Comparison of ENCODE assay signal across 8 mouse cellular contexts in the genomic region with DNA sequence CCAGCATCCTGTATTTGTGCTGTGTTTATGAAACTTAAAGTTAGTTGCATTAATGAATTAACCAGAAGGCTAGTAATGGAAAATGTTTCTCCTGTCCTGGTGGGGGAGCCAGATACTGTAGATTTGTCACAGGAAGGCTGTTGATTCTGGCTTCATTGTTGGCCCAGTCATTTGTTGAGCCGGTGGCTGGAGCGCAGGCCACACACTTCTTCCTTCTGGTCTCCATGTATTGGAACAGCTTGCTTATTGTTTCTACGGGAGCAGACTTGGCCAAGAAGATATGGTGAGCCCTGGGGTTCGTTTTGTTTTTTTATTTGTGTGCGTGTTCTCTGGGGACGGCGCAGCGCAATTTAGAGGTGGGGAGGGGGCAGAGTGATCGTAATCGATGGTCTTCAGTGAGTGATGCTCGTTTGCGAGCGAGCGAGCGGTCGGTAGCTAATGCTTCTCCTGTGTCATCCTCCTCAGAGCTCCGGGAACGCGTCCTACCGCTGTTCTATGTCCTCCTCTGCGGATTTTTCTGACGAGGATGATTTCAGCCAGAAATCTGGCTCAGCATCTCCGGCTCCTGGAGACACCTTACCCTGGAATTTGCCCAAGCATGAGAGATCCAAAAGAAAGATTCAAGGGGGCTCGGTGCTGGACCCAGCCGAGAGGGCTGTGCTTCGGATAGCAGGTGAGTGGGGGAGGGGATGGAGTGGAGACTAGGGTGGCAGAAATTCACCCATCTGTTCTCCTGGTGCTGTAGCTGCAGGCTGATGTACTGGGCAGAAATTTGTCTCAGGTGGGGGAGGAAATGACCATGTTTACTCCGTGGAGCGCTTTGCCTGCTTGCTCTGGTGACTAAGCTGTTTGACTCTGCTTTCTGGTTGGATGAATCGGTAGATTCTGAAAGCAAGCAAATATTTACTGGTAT.
DNase-seq lines count a peak whose midpoint lies in the region; ATAC-seq and TF ChIP-seq lines count a peak whose summit lies in the region.

No protein-coding gene starts in this region.

- H3K9ac ChIP-seq in hindbrain, embryonic 13.5 days, result peak overlapping the region; percentile 79
- no peak overlapping the region; the same call in 1 of the 2 replicates for H3K9ac ChIP-seq in lung, postnatal 0 days (replicated peaks; ENCODE audit: low read depth)

- no peaks in the 10 kb centered on the region for H3K9me3 ChIP-seq in hindbrain, embryonic 13.5 days
- H3K9me3 ChIP-seq in lung, postnatal 0 days (ENCODE audit: low read length), result no peaks in the 10 kb centered on the region

- WGBS in hindbrain, embryonic 13.5 days, result under 1% methylated on average over 29 of the region's 29 CpGs
- WGBS in lung, postnatal 0 days, result under 1% methylated on average over 29 of the region's 29 CpGs

- peaks cover 53% of the 10 kb centered on the region for H3K4me1 ChIP-seq in hindbrain, embryonic 13.5 days (replicated peaks)
- H3K4me1 ChIP-seq in lung, postnatal 0 days (ENCODE audit: insufficient read depth, low read depth, low read length), result peaks cover 12% of the 10 kb centered on the region

- H3K4me2 ChIP-seq in hindbrain, embryonic 13.5 days, result peak overlapping the region; percentile 66
- peak overlapping the region; percentile 63 for H3K4me2 ChIP-seq in lung, postnatal 0 days (replicated peaks; ENCODE audit: low read depth, low read length)

- peak; percentile 78 for TF ChIP-seq CTCF in lung, postnatal 0 days (IDR thresholded peaks at IDR 0.05)

- peak; percentile 75 for ATAC-seq in hindbrain, embryonic 13.5 days (ENCODE audit: low FRiP score)
- peak; percentile 87 for ATAC-seq in lung, postnatal 0 days

- DNase-seq in R1 (ENCODE audit: low read depth, low spot score), result peak; percentile 82
- DNase-seq in cerebellum, adult 9-11 months, result peak; percentile 87
- DNase-seq in frontal cortex, postnatal 14 days (ENCODE audit: low spot score in 2 of 2), result peak; percentile 34 to 55
- peak; percentile 64 to 79 for DNase-seq in layer of hippocampus, postnatal 10 days (ENCODE audit: low spot score in 2 of 2)
- peak; percentile 86 for DNase-seq in lung, postnatal 0 days (ENCODE audit: low spot score)
- DNase-seq in ovary, postnatal 14 days (ENCODE audit: low spot score), result peak; percentile 34
- DNase-seq in c-Kit-positive CD71-positive TER-119-positive erythroid progenitor cells, embryonic 14.5 days (ENCODE audit: low spot score), result no peak

- TF ChIP-seq EP300 in lung, postnatal 0 days (IDR thresholded peaks at IDR 0.05), result no peak

- H3K27ac ChIP-seq in hindbrain, embryonic 13.5 days, result peak overlapping the region; percentile 94
- H3K27ac ChIP-seq in lung, postnatal 0 days (ENCODE audit: low read length), result peak overlapping the region; percentile 26; the same call in 1 of the 2 replicates

- H3K36me3 ChIP-seq in hindbrain, embryonic 13.5 days, result no peaks in the 10 kb centered on the region
- H3K36me3 ChIP-seq in lung, postnatal 0 days (ENCODE audit: insufficient read depth, low read length), result no peaks in the 10 kb centered on the region

- peak overlapping the region; percentile 68 for H3K4me3 ChIP-seq in hindbrain, embryonic 13.5 days
- peak overlapping the region; percentile 39 for H3K4me3 ChIP-seq in lung, postnatal 0 days (ENCODE audit: low read depth, low read length)

- no peaks in the 10 kb centered on the region for H3K27me3 ChIP-seq in hindbrain, embryonic 13.5 days
- no peaks in the 10 kb centered on the region for H3K27me3 ChIP-seq in lung, postnatal 0 days (replicated peaks; ENCODE audit: insufficient read depth, low read length)
